In genomic region chr19:36910424-36911045, GRCm38 (mm10) we compare ENCODE assay signal across 9 mouse cellular contexts. TPM values are rescaled to one million over a fixed set of nuclear protein-coding genes. Genes with fewer than 3 reads are reported as not detected.
A peak's percentile ranks its signal among the peaks of the same experiment; 100 is the strongest.
DNase-seq lines count a peak whose midpoint lies in the region; ATAC-seq lines count a peak whose summit lies in the region.
"Had no signal": no experiment of that assay in that cellular context is flagged by ENCODE, and none has a peak within 500 bp of the region (broad histone marks: within the 10 kb centered on the region; RNA-seq: fewer than 3 reads in every experiment).

No protein-coding gene starts in this region.

- no peaks in the 10 kb centered on the region for H3K27me3 ChIP-seq in forebrain, embryonic 10.5 days (ENCODE audit: poor library complexity, severe bottlenecking)
- H3K27me3 ChIP-seq in hindbrain, embryonic 12.5 days = 0 out of 2 replicates have a peak, but pooled peaks cover 12% of the 10 kb centered on the region
- no peaks in the 10 kb centered on the region for H3K27me3 ChIP-seq in kidney, embryonic 14.5 days (ENCODE audit: control insufficient read depth, insufficient read depth, low read length)

- peak; percentile 90 for ATAC-seq in hindbrain, embryonic 12.5 days (ENCODE audit: low FRiP score)
- no peak for ATAC-seq in kidney, embryonic 14.5 days (ENCODE audit: low FRiP score, low TSS enrichment)

- intact Hi-C loops in left cerebral cortex, postnatal 25 days (cut with DNase I) = no loop called here

- no peak overlapping the region for H3K9ac ChIP-seq in hindbrain, embryonic 12.5 days
- H3K9ac ChIP-seq in kidney, embryonic 14.5 days (ENCODE audit: low read depth, low read length) = no peak overlapping the region
- H3K9ac ChIP-seq: liver, embryonic 13.5 days had no signal

- 34% methylated on average over 12 of the region's 12 CpGs for WGBS in forebrain, embryonic 10.5 days
- WGBS in hindbrain, embryonic 12.5 days = 20% methylated on average over 12 of the region's 12 CpGs
- WGBS in kidney, embryonic 14.5 days = 36% methylated on average over 12 of the region's 12 CpGs

- H3K9me3 ChIP-seq in forebrain, embryonic 10.5 days = peaks cover 3% of the 10 kb centered on the region; the same call in 1 of the 2 replicates
- H3K9me3 ChIP-seq in hindbrain, embryonic 12.5 days (replicated peaks) = no peaks in the 10 kb centered on the region
- no peaks in the 10 kb centered on the region for H3K9me3 ChIP-seq in kidney, embryonic 14.5 days (ENCODE audit: control insufficient read depth, low read length)
- H3K9me3 ChIP-seq: liver, embryonic 13.5 days had no signal

- no peak overlapping the region for H3K4me3 ChIP-seq in forebrain, embryonic 10.5 days
- no peak overlapping the region for H3K4me3 ChIP-seq in hindbrain, embryonic 12.5 days
- no peak overlapping the region for H3K4me3 ChIP-seq in kidney, embryonic 14.5 days (ENCODE audit: low read length)
- H3K4me3 ChIP-seq: liver, embryonic 13.5 days had no signal

- no peak overlapping the region for H3K4me2 ChIP-seq in hindbrain, embryonic 12.5 days (replicated peaks)
- no peak overlapping the region for H3K4me2 ChIP-seq in kidney, embryonic 14.5 days (replicated peaks; ENCODE audit: low read depth, low read length)
- H3K4me2 ChIP-seq: liver, embryonic 13.5 days had no signal

- H3K36me3 ChIP-seq in forebrain, embryonic 10.5 days (replicated peaks) = 0 out of 2 replicates have a peak, but pooled peaks cover 2% of the 10 kb centered on the region
- H3K36me3 ChIP-seq in hindbrain, embryonic 12.5 days = no peaks in the 10 kb centered on the region
- H3K36me3 ChIP-seq in kidney, embryonic 14.5 days (ENCODE audit: control insufficient read depth, insufficient read depth, low read length) = no peaks in the 10 kb centered on the region
- H3K36me3 ChIP-seq: liver, embryonic 13.5 days had no signal

- peak overlapping the region; percentile 66 for H3K27ac ChIP-seq in forebrain, embryonic 10.5 days
- peak overlapping the region; percentile 48; the same call in 1 of the 2 replicates for H3K27ac ChIP-seq in hindbrain, embryonic 12.5 days
- no peak overlapping the region for H3K27ac ChIP-seq in kidney, embryonic 14.5 days (ENCODE audit: low read depth, low read length)
- H3K27ac ChIP-seq: liver, embryonic 13.5 days had no signal

- peak; percentile 44 for DNase-seq in forebrain, embryonic 10.5 days (ENCODE audit: extremely low spot score, low spot score)
- DNase-seq in left cerebral cortex, postnatal 25 days (ENCODE audit: low spot score in 2 of 2) = peak; percentile 65 to 80
- peak; percentile 66 to 67 for DNase-seq in right cerebral cortex, adult 2 months (ENCODE audit: low spot score in 2 of 2)
- DNase-seq in kidney, adult 8-10 months = no peak
- DNase-seq in B cell, adult 2 months = no peak
- DNase-seq in urinary bladder, postnatal 14 days (ENCODE audit: low spot score) = no peak

- peaks cover 31% of the 10 kb centered on the region for H3K4me1 ChIP-seq in forebrain, embryonic 10.5 days
- peaks cover 4% of the 10 kb centered on the region; the same call in 1 of the 2 replicates for H3K4me1 ChIP-seq in hindbrain, embryonic 12.5 days
- H3K4me1 ChIP-seq in kidney, embryonic 14.5 days (ENCODE audit: control insufficient read depth, insufficient read depth, low read length) = no peaks in the 10 kb centered on the region
- H3K4me1 ChIP-seq: liver, embryonic 13.5 days had no signal

RNA-seq across cellular contexts. Expression of gene Fgfbp3, which starts 8.9 kb away (rescaled TPM):
- polyA plus RNA-seq in forebrain, embryonic 10.5 days (2016; fragmentation: Nextera tagmentation; extraction: Ambion mirVana) = 17.9 and 19.4 TPM in 2 replicates
- 42.7 and 49.9 TPM in 2 replicates for polyA plus RNA-seq in hindbrain, embryonic 12.5 days (2016; fragmentation: Nextera tagmentation; extraction: Ambion mirVana)
- total RNA-seq in left cerebral cortex, postnatal 25 days (2021) = 1 to 10 TPM; 5.4 to 7.0 TPM
- 4.9 and 6.0 TPM in 2 replicates for polyA plus RNA-seq in kidney, embryonic 14.5 days (2014; fragmentation: Nextera tagmentation; extraction: Ambion mirVana)

RNA-seq across cellular contexts. Expression of gene Btaf1, which starts 15.3 kb away (rescaled TPM):
- 19.7 and 20.6 TPM in 2 replicates for polyA plus RNA-seq in forebrain, embryonic 10.5 days (2016; fragmentation: Nextera tagmentation; extraction: Ambion mirVana)
- 17.2 and 17.6 TPM in 2 replicates for polyA plus RNA-seq in hindbrain, embryonic 12.5 days (2016; fragmentation: Nextera tagmentation; extraction: Ambion mirVana)
- total RNA-seq in left cerebral cortex, postnatal 25 days (2021) = 10 to 100 TPM; 24.9 to 25.5 TPM
- 9.1 and 19.0 TPM in 2 replicates for polyA plus RNA-seq in kidney, embryonic 14.5 days (2014; fragmentation: Nextera tagmentation; extraction: Ambion mirVana)

Comparison
In these comparisons a context has a peak if more than half of its experiments do, and no peak if none do; other contexts are left out.
1. DNase-seq: peak in forebrain, embryonic 10.5 days (single experiment), left cerebral cortex, postnatal 25 days (2 of 2) and right cerebral cortex, adult 2 months (2 of 2); none in kidney, adult 8-10 months (0 of 2), B cell, adult 2 months (0 of 2) and urinary bladder, postnatal 14 days (single experiment).